Comparison of ENCODE assay signal across 10 mouse cellular contexts in the genomic region with DNA sequence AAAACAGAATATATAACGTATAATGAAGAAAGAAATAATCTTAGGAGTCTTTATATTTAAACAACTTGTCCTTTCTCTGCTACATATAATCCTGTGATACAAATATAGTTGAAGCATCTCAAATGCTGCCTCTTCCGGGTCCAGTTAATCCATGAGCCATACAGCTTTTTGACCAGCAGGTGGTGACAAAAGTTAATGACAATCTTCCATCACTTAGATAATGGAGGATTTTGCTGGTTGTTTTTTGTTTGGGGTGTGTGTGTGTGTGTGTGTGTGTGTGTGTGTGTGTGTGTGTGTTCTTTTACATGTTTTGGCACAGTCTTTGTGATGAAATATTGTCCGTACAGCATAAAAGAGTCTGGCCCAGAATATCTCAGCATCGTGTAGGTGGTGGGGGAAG. TPM values are rescaled to one million over a fixed set of nuclear protein-coding genes. Genes with fewer than 3 reads are reported as not detected.
A peak's percentile ranks its signal among the peaks of the same experiment; 100 is the strongest.
DNase-seq lines count a peak whose midpoint lies in the region; ATAC-seq and TF ChIP-seq lines count a peak whose summit lies in the region.
"Had no signal": no experiment of that assay in that cellular context is flagged by ENCODE, and none has a peak within 500 bp of the region (broad histone marks: within the 10 kb centered on the region; RNA-seq: fewer than 3 reads in every experiment).

No protein-coding gene starts in this region.

- no peak overlapping the region for H3K27ac ChIP-seq in testis, adult 2 months (ENCODE audit: control insufficient read depth, insufficient read depth, low read depth, low read length)
- H3K27ac ChIP-seq in intestine, postnatal 0 days (ENCODE audit: low read depth, low read length): no peak overlapping the region
- no peak overlapping the region for H3K27ac ChIP-seq in midbrain, postnatal 0 days (ENCODE audit: low read depth, low read length)

- H3K27me3 ChIP-seq in testis, adult 2 months (ENCODE audit: control insufficient read depth, insufficient read depth, low read length): no peaks in the 10 kb centered on the region
- no peaks in the 10 kb centered on the region for H3K27me3 ChIP-seq in intestine, postnatal 0 days (replicated peaks; ENCODE audit: control insufficient read depth, insufficient read depth, low read length)
- no peaks in the 10 kb centered on the region for H3K27me3 ChIP-seq in midbrain, postnatal 0 days (ENCODE audit: insufficient read depth, low read length)

- H3K9ac ChIP-seq in intestine, postnatal 0 days (ENCODE audit: low read depth, low read length): no peak overlapping the region
- H3K9ac ChIP-seq in midbrain, postnatal 0 days (replicated peaks; ENCODE audit: low read length, poor library complexity, severe bottlenecking): no peak overlapping the region

- no peaks in the 10 kb centered on the region; the same call in 1 of the 2 replicates for H3K4me1 ChIP-seq in testis, adult 2 months (ENCODE audit: control insufficient read depth, insufficient read depth, low read length)
- H3K4me1 ChIP-seq in intestine, postnatal 0 days (replicated peaks; ENCODE audit: control insufficient read depth, insufficient read depth, low read length): no peaks in the 10 kb centered on the region
- H3K4me1 ChIP-seq in midbrain, postnatal 0 days (ENCODE audit: insufficient read depth, low read length): peaks cover 17% of the 10 kb centered on the region; the same call in 1 of the 2 replicates

- DNase-seq in testis, postnatal 14 days (ENCODE audit: low spot score): no peak
- peak; percentile 67 for DNase-seq in cerebellum, adult 8-10 months
- DNase-seq in forelimb bud, embryonic 11.5 days (ENCODE audit: low read depth, low spot score): peak; percentile 35
- peak; percentile 21 for DNase-seq in liver
- DNase-seq in midbrain, postnatal 0 days (ENCODE audit: low spot score): peak; percentile 83
- peak; percentile 16 for DNase-seq in yolk sac, embryonic 10.5 days (ENCODE audit: low spot score)

- no peak for TF ChIP-seq CTCF in testis, adult 2 months (IDR thresholded peaks at IDR 0.05; ENCODE audit: control insufficient read depth, insufficient read depth, insufficient replicate concordance, low read depth, low read length)
- peak; percentile 84 for TF ChIP-seq CTCF in intestine, postnatal 0 days (IDR thresholded peaks at IDR 0.05; ENCODE audit: low read depth)
- TF ChIP-seq CTCF in midbrain, postnatal 0 days (IDR thresholded peaks at IDR 0.05): peak; percentile 88

- peak overlapping the region; percentile 52 for H3K4me2 ChIP-seq in intestine, postnatal 0 days (replicated peaks; ENCODE audit: low read depth)
- peak overlapping the region; percentile 41 for H3K4me2 ChIP-seq in midbrain, postnatal 0 days (ENCODE audit: low read depth, low read length, poor library complexity, severe bottlenecking)

- no peaks in the 10 kb centered on the region for H3K9me3 ChIP-seq in intestine, postnatal 0 days (ENCODE audit: control insufficient read depth)
- H3K9me3 ChIP-seq in midbrain, postnatal 0 days (ENCODE audit: low read length): no peaks in the 10 kb centered on the region

- no peak for TF ChIP-seq POLR2A in testis, adult 2 months (IDR thresholded peaks at IDR 0.05; ENCODE audit: control insufficient read depth, low read depth, low read length)

- 16% methylated on average over 4 of the region's 4 CpGs for WGBS in intestine, postnatal 0 days
- 23% methylated on average over 4 of the region's 4 CpGs for WGBS in midbrain, postnatal 0 days

- no peaks in the 10 kb centered on the region for H3K36me3 ChIP-seq in testis, adult 2 months (ENCODE audit: control insufficient read depth, insufficient read depth, low read length)
- peaks cover under 1% of the 10 kb centered on the region; the same call in 1 of the 2 replicates for H3K36me3 ChIP-seq in intestine, postnatal 0 days (ENCODE audit: control insufficient read depth, insufficient read depth)
- H3K36me3 ChIP-seq in midbrain, postnatal 0 days (ENCODE audit: insufficient read depth, low read length): no peaks in the 10 kb centered on the region

- peak overlapping the region; percentile 25; the same call in 1 of the 2 replicates for H3K4me3 ChIP-seq in testis, adult 2 months (ENCODE audit: control insufficient read depth, low read depth, low read length)
- H3K4me3 ChIP-seq in intestine, postnatal 0 days (ENCODE audit: low read depth, low read length): 0 out of 2 replicates have a peak overlapping the region, but pooled peaks have one; percentile 9
- H3K4me3 ChIP-seq in midbrain, postnatal 0 days (ENCODE audit: low read depth, low read length): peak overlapping the region; percentile 18; the same call in 1 of the 2 replicates
- H3K4me3 ChIP-seq: erythroblast, embryonic 14.5 days had no signal

- ATAC-seq in intestine, postnatal 0 days: no peak
- ATAC-seq in midbrain, postnatal 0 days (ENCODE audit: low FRiP score): no peak

RNA-seq across cellular contexts. Expression of gene Asb15, which starts 2.2 kb away (rescaled TPM):
- polyA plus RNA-seq in testis, adult 2 months (2012; rRNA removed): 19.3 and 24.3 TPM in 2 replicates
- not detected in 2 replicates for polyA plus RNA-seq in intestine, postnatal 0 days (2015; fragmentation: Nextera tagmentation; extraction: Ambion mirVana)
- not detected in 2 replicates for total RNA-seq in midbrain, postnatal 0 days (2014; rRNA removed)
- 0.05 TPM in 1 of 2 replicates, not detected in the other for polyA plus RNA-seq in midbrain, postnatal 0 days (2015; fragmentation: Nextera tagmentation; extraction: Ambion mirVana)
- polyA plus RNA-seq: erythroblast, embryonic 14.5 days; small intestine, adult 2 months had no signal

RNA-seq across cellular contexts. Expression of gene Ndufa5, which starts 2.4 kb away (rescaled TPM):
- 21.9 and 25.4 TPM in 2 replicates for polyA plus RNA-seq in testis, adult 2 months (2012; rRNA removed)
- polyA plus RNA-seq in intestine, postnatal 0 days (2015; fragmentation: Nextera tagmentation; extraction: Ambion mirVana): 624 and 671 TPM in 2 replicates
- 34.2 and 53.8 TPM in 2 replicates for total RNA-seq in midbrain, postnatal 0 days (2014; rRNA removed)
- 533 and 553 TPM in 2 replicates for polyA plus RNA-seq in midbrain, postnatal 0 days (2015; fragmentation: Nextera tagmentation; extraction: Ambion mirVana)

RNA-seq across cellular contexts. Expression of gene Iqub, which starts 15.3 kb away (rescaled TPM):
- 26.5 and 29.2 TPM in 2 replicates for polyA plus RNA-seq in testis, adult 2 months (2012; rRNA removed)
- polyA plus RNA-seq in intestine, postnatal 0 days (2015; fragmentation: Nextera tagmentation; extraction: Ambion mirVana): 0.05 and 0.08 TPM in 2 replicates
- total RNA-seq in midbrain, postnatal 0 days (2014; rRNA removed): 1.5 and 1.8 TPM in 2 replicates
- 0.70 and 0.86 TPM in 2 replicates for polyA plus RNA-seq in midbrain, postnatal 0 days (2015; fragmentation: Nextera tagmentation; extraction: Ambion mirVana)
- polyA plus RNA-seq: erythroblast, embryonic 14.5 days; small intestine, adult 2 months had no signal

Comparison
In these comparisons a context has a peak if more than half of its experiments do, and no peak if none do; other contexts are left out.
1. RNA of gene Asb15, which starts 2.2 kb away (polyA plus RNA-seq): 19.3 to 24.3 TPM in testis, adult 2 months; 0.05 TPM in midbrain, postnatal 0 days and not detected in intestine, postnatal 0 days; every median in the first group is over 10 times any median in the second.
2. RNA of gene Ndufa5, which starts 2.4 kb away (polyA plus RNA-seq): 624 to 671 TPM in intestine, postnatal 0 days and 533 to 553 TPM in midbrain, postnatal 0 days; 21.9 to 25.4 TPM in testis, adult 2 months; every median in the first group is over 10 times any median in the second.
3. RNA of gene Iqub, which starts 15.3 kb away (polyA plus RNA-seq): 26.5 to 29.2 TPM in testis, adult 2 months; 0.70 to 0.86 TPM in midbrain, postnatal 0 days and 0.05 to 0.08 TPM in intestine, postnatal 0 days; every median in the first group is over 10 times any median in the second.
4. Peak in every context shown above with its lines, with median percentiles within 50 percentile points of each other: H3K4me3 ChIP-seq.